Comparison of ENCODE assay signal across 8 mouse cellular contexts in genomic region chr5:136135571-136136291, GRCm38 (mm10). TPM values are rescaled to one million over a fixed set of nuclear protein-coding genes. Genes with fewer than 3 reads are reported as not detected.
DNase-seq lines count a peak whose midpoint lies in the region; ATAC-seq lines count a peak whose summit lies in the region.

Lrwd1 (minus strand) TSS chr5:136136074.
Alkbh4 (plus strand) TSS chr5:136136146.

- DNase-seq in adipocyte (ENCODE audit: low spot score): peak; percentile 98
- DNase-seq in embryo, embryonic 10 days (ENCODE audit: low spot score): peak; percentile 98
- peak; percentile 95 for DNase-seq in gastrocnemius, postnatal 10 days
- peak; percentile 99 for DNase-seq in induced T-regulatory cell, adult 2 months (ENCODE audit: low read depth)
- DNase-seq in left cerebral cortex, adult 9 months (ENCODE audit: low spot score in 2 of 2): peak; percentile 87 to 96
- peak; percentile 96 for DNase-seq in right cerebral cortex, postnatal 14 days
- DNase-seq in urinary bladder, postnatal 36 days (ENCODE audit: low spot score in 2 of 2): peak; percentile 93 to 96

- peak; percentile 85 for ATAC-seq in megakaryocyte progenitor cell, adult 5-6 weeks (replicated peaks; ENCODE audit: poor library complexity)

RNA-seq across cellular contexts. Expression of gene Lrwd1, which starts in this region (rescaled TPM):
- 1 to 10 TPM; 4.9 to 7.4 TPM for total RNA-seq in gastrocnemius, postnatal 10 days (2021)
- total RNA-seq in megakaryocyte progenitor cell, adult 5-6 weeks (2015): 13.2 and 16.5 TPM in 2 replicates
- total RNA-seq in megakaryocyte progenitor cell, adult 5-6 weeks (2017): 52.6 and 56.5 TPM in 2 replicates

RNA-seq across cellular contexts. Expression of gene Alkbh4, which starts in this region (rescaled TPM):
- 1 to 10 TPM; 5.0 to 6.2 TPM for total RNA-seq in gastrocnemius, postnatal 10 days (2021)
- total RNA-seq in megakaryocyte progenitor cell, adult 5-6 weeks (2015): 15.6 and 18.5 TPM in 2 replicates
- 8.4 and 12.9 TPM in 2 replicates for total RNA-seq in megakaryocyte progenitor cell, adult 5-6 weeks (2017)

Comparison
In these comparisons a context has a peak if more than half of its experiments do, and no peak if none do; other contexts are left out.
1. Peak in every context shown above with its lines: DNase-seq and ATAC-seq.